8 mouse cellular contexts compared by ENCODE assay signal in genomic region chr9:13300891-13301782, GRCm38 (mm10). TPM values are rescaled to one million over a fixed set of nuclear protein-coding genes. Genes with fewer than 3 reads are reported as not detected.
DNase-seq lines count a peak whose midpoint lies in the region; ATAC-seq lines count a peak whose summit lies in the region.

No protein-coding gene starts in this region.

- WGBS in embryonic facial prominence, embryonic 12.5 days: 79% methylated on average over 9 of the region's 9 CpGs
- WGBS in embryonic facial prominence, embryonic 10.5 days: 83% methylated on average over 9 of the region's 9 CpGs
- WGBS in heart, embryonic 13.5 days: 60% methylated on average over 9 of the region's 9 CpGs
- WGBS in midbrain, embryonic 11.5 days: 67% methylated on average over 9 of the region's 9 CpGs

- no peak overlapping the region for H3K4me3 ChIP-seq in embryonic facial prominence, embryonic 12.5 days
- H3K4me3 ChIP-seq in embryonic facial prominence, embryonic 10.5 days: no peak overlapping the region
- H3K4me3 ChIP-seq in heart, embryonic 13.5 days: peak overlapping the region; percentile 74
- no peak overlapping the region for H3K4me3 ChIP-seq in midbrain, embryonic 11.5 days (ENCODE audit: low read depth, low read length)

- intact Hi-C loops in gastrocnemius, postnatal 36 days (cut with DNase I): no loop called here

- no peaks in the 10 kb centered on the region for H3K36me3 ChIP-seq in embryonic facial prominence, embryonic 12.5 days
- H3K36me3 ChIP-seq in embryonic facial prominence, embryonic 10.5 days (replicated peaks): no peaks in the 10 kb centered on the region
- H3K36me3 ChIP-seq in heart, embryonic 13.5 days: no peaks in the 10 kb centered on the region
- no peaks in the 10 kb centered on the region for H3K36me3 ChIP-seq in midbrain, embryonic 11.5 days (ENCODE audit: control insufficient read depth, insufficient read depth, low read length)

- no peaks in the 10 kb centered on the region for H3K9me3 ChIP-seq in embryonic facial prominence, embryonic 12.5 days
- no peaks in the 10 kb centered on the region for H3K9me3 ChIP-seq in embryonic facial prominence, embryonic 10.5 days
- H3K9me3 ChIP-seq in heart, embryonic 13.5 days: no peaks in the 10 kb centered on the region
- no peaks in the 10 kb centered on the region for H3K9me3 ChIP-seq in midbrain, embryonic 11.5 days (ENCODE audit: control insufficient read depth, low read length)

- DNase-seq in embryonic facial prominence, embryonic 10.5 days (ENCODE audit: low spot score): no peak
- DNase-seq in B cell, adult 2 months: peak; percentile 45 to 52
- DNase-seq in midbrain, embryonic 11.5 days (ENCODE audit: low spot score, missing footprints): peak; percentile 84
- no peak for DNase-seq in right cerebral cortex, postnatal 14 days
- no peak for DNase-seq in urinary bladder, postnatal 36 days (ENCODE audit: low spot score in 2 of 2)
- DNase-seq in gastrocnemius, postnatal 36 days: no peak

- H3K4me1 ChIP-seq in embryonic facial prominence, embryonic 12.5 days: peaks cover 47% of the 10 kb centered on the region
- peaks cover 67% of the 10 kb centered on the region for H3K4me1 ChIP-seq in embryonic facial prominence, embryonic 10.5 days
- peaks cover 73% of the 10 kb centered on the region for H3K4me1 ChIP-seq in heart, embryonic 13.5 days
- H3K4me1 ChIP-seq in midbrain, embryonic 11.5 days (ENCODE audit: control insufficient read depth, insufficient read depth, low read length): peaks cover 52% of the 10 kb centered on the region

- H3K9ac ChIP-seq in embryonic facial prominence, embryonic 12.5 days: no peak overlapping the region
- peak overlapping the region; percentile 89 for H3K9ac ChIP-seq in heart, embryonic 13.5 days
- no peak overlapping the region; the same call in 1 of the 2 replicates for H3K9ac ChIP-seq in midbrain, embryonic 11.5 days (ENCODE audit: low read length)

- H3K4me2 ChIP-seq in embryonic facial prominence, embryonic 12.5 days (replicated peaks): peak overlapping the region; percentile 86
- peak overlapping the region; percentile 97 for H3K4me2 ChIP-seq in heart, embryonic 13.5 days
- H3K4me2 ChIP-seq in midbrain, embryonic 11.5 days: peak overlapping the region; percentile 97

- no peaks in the 10 kb centered on the region for H3K27me3 ChIP-seq in embryonic facial prominence, embryonic 12.5 days
- peaks cover 11% of the 10 kb centered on the region; the same call in 1 of the 2 replicates for H3K27me3 ChIP-seq in embryonic facial prominence, embryonic 10.5 days (replicated peaks; ENCODE audit: low read depth, poor library complexity, severe bottlenecking)
- H3K27me3 ChIP-seq in heart, embryonic 13.5 days (replicated peaks): no peaks in the 10 kb centered on the region
- no peaks in the 10 kb centered on the region for H3K27me3 ChIP-seq in midbrain, embryonic 11.5 days (ENCODE audit: control insufficient read depth, insufficient read depth, low read length)

- no peak for ATAC-seq in embryonic facial prominence, embryonic 12.5 days (ENCODE audit: insufficient number of reproducible peaks, insufficient read depth, low FRiP score, low TSS enrichment)
- ATAC-seq in heart, embryonic 13.5 days (ENCODE audit: extremely low read depth, insufficient number of reproducible peaks, low FRiP score, low TSS enrichment): no peak
- ATAC-seq in midbrain, embryonic 11.5 days (ENCODE audit: low FRiP score): no peak

- H3K27ac ChIP-seq in embryonic facial prominence, embryonic 12.5 days: no peak overlapping the region
- no peak overlapping the region for H3K27ac ChIP-seq in embryonic facial prominence, embryonic 10.5 days (replicated peaks)
- H3K27ac ChIP-seq in heart, embryonic 13.5 days (replicated peaks): peak overlapping the region; percentile 91
- no peak overlapping the region for H3K27ac ChIP-seq in midbrain, embryonic 11.5 days (ENCODE audit: low read depth, low read length)

RNA-seq across cellular contexts. Expression of gene Maml2, which starts 3.4 kb away (rescaled TPM):
- 12.9 and 13.6 TPM in 2 replicates for polyA plus RNA-seq in embryonic facial prominence, embryonic 12.5 days (2016; fragmentation: Nextera tagmentation; extraction: Ambion mirVana)
- 7.3 and 8.0 TPM in 2 replicates for polyA plus RNA-seq in embryonic facial prominence, embryonic 10.5 days (2016; fragmentation: Nextera tagmentation; extraction: Ambion mirVana)
- polyA plus RNA-seq in heart, embryonic 13.5 days (2015; fragmentation: Nextera tagmentation; extraction: Ambion mirVana): 9.5 and 9.8 TPM in 2 replicates
- polyA plus RNA-seq in midbrain, embryonic 11.5 days (2014; fragmentation: Nextera tagmentation; extraction: Ambion mirVana): 10.3 and 10.7 TPM in 2 replicates
- 1 to 10 TPM; 2.0 to 2.3 TPM for total RNA-seq in gastrocnemius, postnatal 36 days (2021)

RNA-seq across cellular contexts. Expression of gene Ccdc82, which starts 54.4 kb away (rescaled TPM):
- 7.7 and 8.1 TPM in 2 replicates for polyA plus RNA-seq in embryonic facial prominence, embryonic 12.5 days (2016; fragmentation: Nextera tagmentation; extraction: Ambion mirVana)
- polyA plus RNA-seq in embryonic facial prominence, embryonic 10.5 days (2016; fragmentation: Nextera tagmentation; extraction: Ambion mirVana): 5.9 and 6.3 TPM in 2 replicates
- polyA plus RNA-seq in heart, embryonic 13.5 days (2015; fragmentation: Nextera tagmentation; extraction: Ambion mirVana): 6.3 and 7.0 TPM in 2 replicates
- 12.8 and 16.0 TPM in 2 replicates for polyA plus RNA-seq in midbrain, embryonic 11.5 days (2014; fragmentation: Nextera tagmentation; extraction: Ambion mirVana)
- 1 to 10 TPM; 3.5 to 3.7 TPM for total RNA-seq in gastrocnemius, postnatal 36 days (2021)

RNA-seq across cellular contexts. Expression of gene Jrkl, which starts 55.5 kb away (rescaled TPM):
- 11.9 and 13.9 TPM in 2 replicates for polyA plus RNA-seq in embryonic facial prominence, embryonic 12.5 days (2016; fragmentation: Nextera tagmentation; extraction: Ambion mirVana)
- polyA plus RNA-seq in embryonic facial prominence, embryonic 10.5 days (2016; fragmentation: Nextera tagmentation; extraction: Ambion mirVana): 7.2 and 7.6 TPM in 2 replicates
- polyA plus RNA-seq in heart, embryonic 13.5 days (2015; fragmentation: Nextera tagmentation; extraction: Ambion mirVana): 7.8 and 8.2 TPM in 2 replicates
- polyA plus RNA-seq in midbrain, embryonic 11.5 days (2014; fragmentation: Nextera tagmentation; extraction: Ambion mirVana): 9.5 and 9.7 TPM in 2 replicates
- 1 to 10 TPM; 2.3 to 3.2 TPM for total RNA-seq in gastrocnemius, postnatal 36 days (2021)

Comparison
In these comparisons a context has a peak if more than half of its experiments do, and no peak if none do; other contexts are left out.
1. DNase-seq: peak in B cell, adult 2 months (2 of 2) and midbrain, embryonic 11.5 days (single experiment); none in embryonic facial prominence, embryonic 10.5 days (single experiment), right cerebral cortex, postnatal 14 days (single experiment), urinary bladder, postnatal 36 days (0 of 2) and gastrocnemius, postnatal 36 days (0 of 2).
2. Peak in every context shown above with its lines, with median percentiles within 50 percentile points of each other: H3K4me2 ChIP-seq.